Mouse (Mus musculus): ENCODE data around the gene Zfp217. TPM values are rescaled to one million over a fixed set of nuclear protein-coding genes. Genes with fewer than 3 reads are reported as not detected.

The Zfp217 gene
- polyA plus RNA-seq (2015; fragmentation: Nextera tagmentation; extraction: Ambion mirVana) = 6.6 and 6.9 TPM in 2 replicates

DNA sequence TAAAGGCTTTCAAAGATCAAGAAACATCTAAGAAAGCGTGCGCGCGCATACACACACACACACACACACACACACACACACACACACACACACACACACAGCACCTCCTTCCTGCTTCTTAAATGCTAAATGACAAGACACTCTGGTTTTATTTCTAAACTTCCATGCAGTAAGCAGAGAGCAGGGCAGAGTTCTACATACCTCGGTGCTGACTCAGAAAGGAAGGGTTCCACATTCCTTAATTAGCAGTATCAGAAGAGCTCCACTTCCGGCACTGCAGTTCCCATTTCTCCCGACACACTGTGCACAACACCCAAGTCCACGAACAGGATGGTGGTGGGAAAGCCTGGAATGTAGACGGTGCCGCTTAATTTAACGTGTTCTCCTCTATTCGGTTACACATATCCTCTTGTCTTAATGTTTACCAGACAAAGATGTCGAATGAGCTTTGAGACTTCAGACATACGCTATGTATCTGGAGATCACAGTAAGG, at the start of gene Zfp217:
Zfp217 (minus strand) TSS at position 443 of the 493 bp plus-strand sequence.

Measured in spleen, postnatal 0 days (tissue).